Mouse (Mus musculus) thymus, adult 2 months (tissue): ENCODE measurements at regions not wholly inside any gene's neighbourhood (a gene's known extent, or its start where the extent isn't known, plus 50 kb on each side); places are given as distances from the start of the nearest gene placed in this dataset.

ENCODE experiments used
- CTCF ChIP-seq: fragments of 200-500 bp; IDR thresholded peaks from 2 replicates; pipeline ENCODE4 v1.5.1; 2012; ENCODE audit warnings: mild to moderate bottlenecking, control low read depth, low read length, moderate library complexity, borderline replicate concordance; ENCODE audit not compliant: control insufficient read depth, poor library complexity, insufficient read depth; ENCODE audit errors: extremely low read depth
- POLR2A ChIP-seq: fragments of 200-500 bp; IDR thresholded peaks from 2 replicates; pipeline ENCODE4 v1.6.1; 2012; ENCODE audit warnings: mild to moderate bottlenecking, low read length, control low read depth, moderate library complexity; ENCODE audit not compliant: control insufficient read depth, poor library complexity, insufficient read depth; ENCODE audit errors: extremely low read depth

GRCm38 (mm10) chr4:53351104-53351607, 89.1 kb upstream of the Slc44a1 start:
- TF ChIP-seq POLR2A (no peak), CTCF (no peak)
